Mouse (Mus musculus) cerebellum, adult (tissue): ENCODE results near the gene Mcm10.

Experiments
- ATAC-seq: cut with Nextera tagmentation; 2 replicates; pipeline ENCODE4 v1.9.2; 2017; ENCODE audit warnings: mild to moderate bottlenecking, moderate library complexity, mixed read lengths; ENCODE audit not compliant: insufficient number of reproducible peaks, low FRiP score, low TSS enrichment

Gene Mcm10

GRCm38 (mm10) chr2:5012491-5013324 lies at the start of gene Mcm10:
TSS of gene Mcm10 (minus strand) at chr2:5012791.
- ATAC-seq, result peak; percentile 99

GRCm38 (mm10) chr2:5061133-5061708 lies 48.6 kb upstream of the Mcm10 start:
- ATAC-seq, result no peak

- no peak for ATAC-seq
Observed at GRCm38 (mm10) chr2:5059997-5060396, 47.4 kb upstream of the Mcm10 start.

GRCm38 (mm10) chr2:5058436-5058835 lies 45.8 kb upstream of the Mcm10 start:
- no peak for ATAC-seq

GRCm38 (mm10) chr2:5050562-5050961 lies 38.0 kb upstream of the Mcm10 start:
- ATAC-seq, result no peak

GRCm38 (mm10) chr2:5047016-5047415 lies 34.4 kb upstream of the Mcm10 start:
- ATAC-seq, result no peak

GRCm38 (mm10) chr2:5045269-5045965 lies 32.8 kb upstream of the Mcm10 start:
- no peak for ATAC-seq

GRCm38 (mm10) chr2:5044321-5044720 lies 31.7 kb upstream of the Mcm10 start:
- no peak for ATAC-seq

- no peak for ATAC-seq
Observed at GRCm38 (mm10) chr2:5043476-5043761, 30.8 kb upstream of the Mcm10 start.

GRCm38 (mm10) chr2:5042616-5043475 lies 30.3 kb upstream of the Mcm10 start:
- ATAC-seq, result no peak

- no peak for ATAC-seq
Observed at GRCm38 (mm10) chr2:5041854-5042253, 29.3 kb upstream of the Mcm10 start.

- no peak for ATAC-seq
Observed at GRCm38 (mm10) chr2:5040281-5041161, 27.9 kb upstream of the Mcm10 start.

GRCm38 (mm10) chr2:5039350-5040170 lies 27.0 kb upstream of the Mcm10 start:
- ATAC-seq, result no peak

- ATAC-seq, result peak; percentile 88
Observed at GRCm38 (mm10) chr2:5038320-5038719, 25.7 kb upstream of the Mcm10 start.

GRCm38 (mm10) chr2:5037390-5037789 lies 24.8 kb upstream of the Mcm10 start:
- no peak for ATAC-seq

- ATAC-seq, result no peak
Observed at GRCm38 (mm10) chr2:5036411-5037076, 24.0 kb upstream of the Mcm10 start.

- no peak for ATAC-seq
Observed at GRCm38 (mm10) chr2:5035241-5035640, 22.6 kb upstream of the Mcm10 start.

GRCm38 (mm10) chr2:5034801-5035200 lies 22.2 kb upstream of the Mcm10 start:
- no peak for ATAC-seq
